Mouse (Mus musculus): ENCODE measurements around the gene Gm45713. TPM values are rescaled to one million over a fixed set of nuclear protein-coding genes. Genes with fewer than 3 reads are reported as not detected.
"Not testable (repeated sequence)": the region's sequence is repeated elsewhere in the genome, so short reads cannot be mapped to it uniquely, and the experiment has no call there.

Gene Gm45713
- total RNA-seq, 2 experiments from 2014 or later = 0.10 TPM; not detected in 1

DNA sequence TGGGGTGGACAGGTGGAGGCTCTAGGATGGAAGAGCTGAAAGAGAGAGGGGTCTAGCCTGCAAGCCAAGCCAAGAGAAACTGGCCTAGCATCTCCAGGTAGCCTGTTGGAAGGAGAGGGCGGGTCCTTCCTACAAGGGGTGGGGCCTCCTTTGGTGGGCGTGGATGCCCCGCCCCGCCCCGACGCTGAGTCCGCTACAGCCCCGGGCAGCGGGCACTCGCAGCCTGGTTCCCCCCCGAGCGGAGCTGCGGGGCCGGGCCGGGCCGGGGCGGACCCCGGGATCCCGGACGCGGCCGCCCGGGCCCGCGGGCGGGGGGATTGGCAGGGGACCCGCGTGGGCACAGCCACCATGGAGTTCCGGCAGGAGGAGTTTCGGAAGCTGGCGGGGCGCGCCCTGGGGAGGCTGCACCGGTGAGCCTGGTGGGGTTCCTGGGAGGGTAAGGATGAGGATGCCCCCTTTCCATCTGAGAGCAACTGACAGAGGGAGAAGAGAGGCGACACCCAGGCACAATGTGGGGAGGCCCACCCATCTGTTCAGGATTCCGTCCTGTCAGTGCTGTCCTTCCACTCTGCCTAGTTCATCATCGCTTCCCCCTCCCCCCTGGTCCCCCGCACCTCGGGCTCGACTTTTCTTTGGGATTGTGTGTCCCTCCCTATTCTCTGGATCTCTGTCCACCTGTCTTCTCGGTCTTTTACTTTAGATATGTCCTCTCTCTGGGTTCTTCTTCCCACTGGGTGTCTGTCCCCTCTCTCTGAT is 27.9 kb upstream of the Gm45713 start, which contains the start of gene Slc17a7:
TSS of gene Slc17a7 (plus strand) at position 215 of the 756 bp plus-strand sequence.
- ATAC-seq (replicated peaks; ENCODE audit: poor library complexity, severe bottlenecking) = peak; percentile 58

DNA sequence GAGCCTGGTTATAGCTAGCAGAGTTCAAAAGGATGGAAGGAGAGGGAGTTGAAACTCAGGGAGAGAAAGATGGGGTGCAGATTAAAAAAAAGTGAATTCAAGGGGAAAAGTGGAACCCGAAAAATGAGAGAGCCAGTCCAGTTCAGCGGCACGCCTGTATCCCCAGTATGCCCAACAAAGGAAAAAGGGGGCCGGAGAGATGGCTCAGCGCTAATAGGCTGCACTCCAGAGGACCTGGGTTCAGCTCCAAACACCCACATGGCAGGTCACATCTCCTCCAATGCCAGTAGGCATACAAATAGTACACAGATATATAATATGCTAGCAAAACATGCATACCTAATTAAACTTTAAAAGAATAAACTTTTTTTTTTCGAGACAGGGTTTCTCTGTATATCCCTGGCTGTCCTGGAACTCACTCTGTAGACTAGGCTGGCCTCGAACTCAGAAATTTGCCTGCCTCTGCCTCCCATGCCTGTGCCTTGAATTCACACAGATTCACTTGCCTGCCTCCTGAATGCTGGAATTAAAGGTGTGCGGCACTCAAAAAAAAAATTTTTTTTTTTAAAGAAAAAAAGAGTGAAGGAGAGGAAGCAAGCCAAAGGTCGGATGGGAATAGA is 27.1 kb upstream of the Gm45713 start:
- ATAC-seq (replicated peaks; ENCODE audit: poor library complexity, severe bottlenecking) = no peak

DNA sequence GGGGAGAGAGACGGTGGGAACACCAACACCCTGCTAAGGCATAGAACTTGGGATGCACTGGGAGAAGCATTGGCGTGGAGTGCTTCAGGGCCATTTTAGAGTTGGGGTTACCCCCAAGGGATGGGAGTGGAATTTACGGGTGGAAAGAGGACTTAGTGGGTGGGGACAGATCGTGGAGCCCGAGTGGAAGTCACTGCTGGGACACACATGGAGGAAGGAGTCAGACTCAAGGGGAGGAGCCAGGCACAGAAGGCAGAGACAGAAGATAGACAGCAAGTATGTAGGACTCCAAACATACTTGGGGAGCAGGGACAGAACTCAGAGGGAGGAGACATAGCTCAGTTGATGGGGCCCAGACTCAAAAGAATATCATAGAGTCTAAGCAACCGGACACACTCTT is 26.5 kb upstream of the Gm45713 start:
- ATAC-seq (replicated peaks; ENCODE audit: poor library complexity, severe bottlenecking) = 0 out of 2 replicates have a peak, but pooled peaks have one; percentile 3

DNA sequence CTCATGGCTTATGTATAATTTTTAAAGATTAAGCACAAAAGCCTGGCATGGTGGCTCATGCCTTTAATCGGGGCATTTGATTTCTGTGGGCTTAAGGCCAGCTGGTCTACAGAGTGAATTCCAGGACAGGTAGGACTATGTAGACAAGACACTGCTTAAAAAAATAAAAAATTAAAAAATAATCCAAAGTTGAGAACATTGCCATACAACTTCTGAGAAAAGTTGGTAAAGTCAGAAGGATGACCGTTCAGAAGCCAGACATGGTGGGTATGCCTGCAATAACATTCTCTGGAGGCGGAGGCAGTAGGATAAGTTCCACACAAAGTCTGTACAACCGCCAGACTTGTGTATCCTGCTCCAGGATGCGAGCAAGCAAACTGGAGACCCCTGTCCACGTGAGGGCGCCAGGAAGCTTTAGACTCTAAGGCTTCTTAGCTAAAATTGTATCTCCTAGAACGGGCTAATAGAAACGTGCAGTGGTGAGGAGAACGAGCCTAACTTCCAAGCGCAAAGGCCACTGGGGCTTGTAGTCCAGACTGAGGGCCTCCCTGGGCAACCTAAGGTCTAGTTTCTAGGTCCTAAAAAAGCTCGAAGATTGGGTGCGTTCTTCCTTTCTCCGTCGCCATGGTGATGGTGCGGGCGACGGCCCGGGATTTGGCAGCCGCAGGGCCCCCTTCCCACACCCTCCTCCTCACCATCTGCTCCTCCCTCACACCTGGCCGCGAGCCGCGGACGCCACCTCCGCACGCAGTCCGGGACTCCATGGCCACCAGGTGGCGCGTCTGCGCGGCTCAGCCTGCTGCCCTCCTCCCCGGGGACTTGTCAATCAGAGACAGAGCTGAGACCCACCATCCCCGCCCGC is 25.8 kb upstream of the Gm45713 start:
- ATAC-seq (replicated peaks; ENCODE audit: poor library complexity, severe bottlenecking) = peak; percentile 78

DNA sequence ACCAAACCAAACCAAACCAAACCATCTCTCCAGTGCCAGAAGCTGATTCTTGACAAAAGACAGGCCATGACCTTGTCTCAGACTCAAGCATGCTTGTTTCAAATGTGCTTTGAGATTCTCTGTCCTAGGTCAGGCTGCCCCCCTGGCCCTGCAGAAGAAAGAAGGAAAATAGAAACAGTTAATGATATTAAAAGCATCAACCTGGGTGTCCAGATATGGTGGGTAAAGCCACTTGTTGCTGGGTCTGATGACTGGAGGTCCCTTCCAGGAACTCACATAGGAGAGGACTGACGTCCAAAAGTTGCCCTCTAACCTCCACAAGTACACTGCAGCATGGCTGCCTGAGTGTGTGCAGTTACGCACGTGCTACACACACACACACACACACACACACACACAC is 24.8 kb upstream of the Gm45713 start:
- ATAC-seq (replicated peaks; ENCODE audit: poor library complexity, severe bottlenecking) = no peak

DNA sequence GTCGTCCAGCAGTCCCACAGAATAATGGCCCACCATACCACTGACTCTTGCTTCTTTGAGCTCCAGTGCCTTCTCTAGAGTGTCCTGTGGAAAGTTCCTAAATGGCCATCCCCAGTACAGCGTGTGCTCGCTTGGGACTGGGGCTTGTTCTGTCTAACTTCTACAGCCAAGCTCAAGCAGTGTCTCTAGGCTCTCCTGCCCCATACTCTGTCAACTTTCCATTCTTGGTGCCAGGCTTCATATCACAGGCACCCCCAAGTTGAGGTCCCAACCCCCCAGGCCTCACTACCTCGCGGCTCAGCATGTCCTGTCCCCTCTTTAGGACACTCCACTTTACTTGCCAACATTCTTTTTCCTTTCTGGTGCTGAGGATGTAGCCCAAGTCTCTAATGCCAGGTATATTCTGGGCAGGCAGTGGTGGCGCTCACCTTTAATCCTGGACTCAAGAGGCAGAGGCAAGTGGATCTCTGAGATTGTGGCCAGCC is 24.3 kb upstream of the Gm45713 start:
- no peak for ATAC-seq (replicated peaks; ENCODE audit: poor library complexity, severe bottlenecking)

DNA sequence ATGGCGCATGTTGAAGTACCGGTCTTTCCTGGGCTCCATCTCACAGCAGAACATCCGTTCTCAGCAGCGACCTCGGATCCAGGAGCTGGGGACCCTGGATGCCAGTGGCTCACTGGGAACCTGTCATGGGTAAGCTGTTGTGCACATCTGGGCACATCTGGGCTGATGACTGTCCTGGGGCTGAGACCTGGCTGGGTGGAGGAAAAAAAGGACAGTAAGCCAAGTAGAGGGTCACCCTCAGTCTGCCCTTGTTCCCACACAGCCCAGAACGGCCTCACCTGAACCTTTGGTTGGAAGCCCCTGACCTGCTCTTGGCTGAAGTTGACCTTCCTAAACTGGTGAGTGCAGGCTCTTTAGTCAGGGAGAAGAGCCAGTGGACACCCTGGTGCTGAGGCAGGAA is 23.0 kb upstream of the Gm45713 start:
- no peak for ATAC-seq (replicated peaks; ENCODE audit: poor library complexity, severe bottlenecking)

DNA sequence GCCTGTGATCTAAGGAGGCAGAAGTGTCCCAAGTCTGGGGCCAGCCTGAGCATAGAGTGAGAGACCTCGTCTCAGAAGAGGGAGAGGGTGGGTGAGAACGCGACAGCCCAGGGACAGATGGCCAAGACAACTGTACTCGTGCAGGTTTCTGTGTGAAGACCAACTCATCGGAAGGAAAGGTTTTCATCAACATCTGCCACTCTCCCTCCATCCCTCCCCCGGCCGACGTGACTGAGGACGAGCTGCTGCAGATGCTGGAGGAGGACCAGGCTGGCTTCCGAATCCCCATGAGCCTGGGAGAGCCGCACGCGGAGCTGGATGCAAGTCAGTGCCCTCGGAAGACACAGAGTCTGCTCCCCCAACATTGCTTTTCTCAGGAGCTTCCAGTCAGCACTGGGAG is 21.4 kb upstream of the Gm45713 start:
- no peak for ATAC-seq (replicated peaks; ENCODE audit: poor library complexity, severe bottlenecking)

DNA sequence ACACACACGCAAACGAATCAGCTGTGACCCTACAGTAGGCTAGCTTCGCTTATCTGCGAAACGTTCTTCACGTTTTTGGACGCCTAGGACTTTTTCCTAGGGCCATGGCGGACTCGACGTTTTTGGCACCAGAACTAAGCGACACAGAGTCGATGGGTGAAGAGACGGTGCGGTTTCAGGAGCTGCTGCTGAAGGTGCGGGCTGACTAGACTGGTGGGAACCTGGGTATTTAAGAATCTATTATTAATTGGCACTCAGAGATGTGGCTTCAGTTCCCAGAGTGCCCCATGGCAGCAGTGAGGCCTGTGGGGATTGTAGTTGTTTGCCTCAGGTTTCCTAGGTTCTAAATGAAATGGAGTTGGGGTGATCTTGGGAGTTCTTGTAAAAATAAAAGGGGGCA is 20.2 kb upstream of the Gm45713 start:
- no peak for ATAC-seq (replicated peaks; ENCODE audit: poor library complexity, severe bottlenecking)

DNA sequence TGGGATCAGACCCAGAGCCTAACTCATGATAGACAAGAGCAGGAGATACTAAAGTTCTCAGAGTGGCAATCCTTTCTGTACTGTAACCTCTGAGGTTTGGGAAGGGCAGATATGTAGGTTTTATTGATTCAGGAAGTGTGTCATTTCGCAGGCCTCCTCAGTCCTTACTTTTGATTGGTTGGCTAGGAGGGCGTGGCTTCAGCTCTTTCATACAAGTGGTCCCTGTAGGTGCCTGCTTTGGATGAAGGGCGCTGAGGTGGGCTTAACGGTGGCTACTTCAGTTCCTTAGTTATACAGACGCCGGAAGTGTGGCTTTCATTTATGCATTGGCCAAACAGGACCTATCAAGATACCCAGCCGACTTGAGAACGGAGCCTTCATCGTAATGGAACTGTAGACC is 19.6 kb upstream of the Gm45713 start:
- no peak for ATAC-seq (replicated peaks; ENCODE audit: poor library complexity, severe bottlenecking)

DNA sequence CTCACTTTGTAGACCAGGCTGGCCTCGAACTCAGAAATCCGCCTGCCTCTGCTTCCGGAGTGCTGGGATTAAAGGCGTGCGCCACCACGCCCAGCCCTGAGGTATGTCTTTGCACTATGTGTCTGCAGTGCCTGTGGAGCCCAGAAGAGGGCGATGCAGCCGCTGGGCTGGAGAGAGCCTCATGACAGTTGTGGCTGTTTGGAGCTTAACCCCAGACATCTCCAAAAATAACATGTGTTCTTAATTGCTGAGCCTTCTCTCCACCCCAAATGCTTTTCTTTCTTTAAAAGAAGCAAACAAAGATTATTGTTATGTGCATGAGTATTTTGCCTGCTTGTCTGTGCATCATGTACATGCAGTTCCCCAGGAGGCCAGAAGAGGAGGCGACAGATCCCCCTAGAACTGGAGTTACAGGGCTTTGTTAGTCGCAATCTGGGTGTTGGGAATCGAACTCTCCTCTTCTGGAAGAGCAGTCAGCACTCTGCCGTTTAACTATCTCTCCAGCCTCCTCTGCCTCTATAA is 19.0 kb upstream of the Gm45713 start:
- 0 out of 2 replicates have a peak, but pooled peaks have one; percentile 31 for ATAC-seq (replicated peaks; ENCODE audit: poor library complexity, severe bottlenecking)

DNA sequence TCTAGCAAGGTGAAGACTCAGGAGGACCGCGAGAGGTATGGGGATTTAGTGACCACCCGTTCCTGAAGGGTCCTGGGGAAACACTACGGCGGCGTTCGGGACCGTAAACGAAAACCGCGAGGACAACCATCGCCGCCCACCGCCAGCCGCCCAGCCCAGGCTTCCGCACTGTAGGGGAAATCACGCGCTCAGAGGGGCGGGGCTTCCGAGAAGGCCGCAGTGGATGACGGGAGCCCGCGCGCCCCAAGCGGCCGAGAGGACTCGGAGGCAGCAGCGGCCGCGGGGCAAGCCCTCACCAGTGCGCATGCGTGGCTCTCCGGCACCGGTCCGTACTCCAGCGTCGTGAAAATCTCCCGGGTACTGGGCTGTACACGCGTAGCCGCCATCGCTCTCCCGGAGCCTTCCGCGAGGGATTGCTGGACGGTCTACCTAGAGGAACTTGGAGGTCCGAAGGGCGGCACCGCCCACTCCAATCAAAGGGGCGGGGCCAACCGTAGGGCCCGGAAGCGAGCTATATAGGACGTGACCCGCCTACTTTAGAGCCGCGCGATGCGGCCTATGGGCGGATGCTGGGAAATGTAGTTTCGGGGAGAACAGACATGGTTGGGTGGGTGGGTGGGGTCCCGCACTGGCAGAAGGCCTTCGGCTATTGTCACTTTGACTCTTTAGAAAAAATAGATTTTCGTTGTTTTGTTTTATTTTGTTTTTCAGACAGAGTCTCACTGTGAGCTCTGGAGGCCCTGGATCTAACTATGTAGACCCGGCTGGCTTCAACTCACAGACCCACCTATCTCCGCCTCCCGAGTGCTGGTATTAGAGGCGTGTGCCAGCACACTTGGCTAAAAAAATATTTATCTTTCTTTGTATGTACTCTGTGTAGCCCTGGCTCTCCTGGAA is 18.3 kb upstream of the Gm45713 start, which contains the start of the genes Pih1d1 and Aldh16a1:
TSS of gene Pih1d1 (plus strand) at position 208 of the 897 bp plus-strand sequence.
TSS of gene Aldh16a1 (minus strand) at position 489 of the 897 bp plus-strand sequence.
- peak; percentile 90 for ATAC-seq (replicated peaks; ENCODE audit: poor library complexity, severe bottlenecking)

DNA sequence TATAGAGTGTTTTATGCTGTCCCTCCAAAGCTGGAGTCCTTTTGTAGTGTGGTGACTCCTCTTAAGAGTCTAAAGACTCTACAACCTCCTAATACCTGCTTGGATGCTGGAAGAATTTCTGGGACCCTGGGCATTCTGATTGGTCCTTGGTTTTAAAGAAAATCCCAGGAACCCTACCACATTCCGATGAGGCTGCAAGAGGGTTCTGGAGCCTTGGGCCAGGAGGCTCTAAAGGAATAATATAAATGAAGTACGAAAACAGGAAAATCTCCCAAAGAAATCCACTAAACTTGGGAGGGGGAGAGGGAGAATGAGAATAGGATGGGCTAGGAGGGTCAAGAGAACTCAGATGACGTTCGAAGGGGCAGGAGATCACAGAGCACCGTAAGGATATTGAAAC is 17.6 kb upstream of the Gm45713 start:
- no peak for ATAC-seq (replicated peaks; ENCODE audit: poor library complexity, severe bottlenecking)

DNA sequence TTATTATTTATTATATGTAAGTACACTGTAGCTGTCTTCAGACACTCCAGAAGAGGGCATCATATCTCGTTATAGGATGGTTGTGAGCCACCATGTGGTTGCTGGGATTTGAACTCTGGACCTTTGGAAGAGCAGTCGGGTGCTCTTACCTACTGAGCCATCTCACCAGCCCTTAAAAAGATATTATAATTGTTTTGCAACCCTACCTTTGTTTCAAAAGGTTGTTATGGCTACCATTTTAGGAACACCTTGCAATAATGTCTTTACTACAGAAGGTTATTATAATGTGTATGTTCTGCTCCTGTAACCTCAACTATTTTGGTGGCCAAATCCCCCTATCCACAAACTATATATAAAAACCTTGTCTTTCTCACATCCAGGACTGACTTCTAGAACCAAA is 17.0 kb upstream of the Gm45713 start:
- ATAC-seq (replicated peaks; ENCODE audit: poor library complexity, severe bottlenecking) = not testable (repeated sequence)

DNA sequence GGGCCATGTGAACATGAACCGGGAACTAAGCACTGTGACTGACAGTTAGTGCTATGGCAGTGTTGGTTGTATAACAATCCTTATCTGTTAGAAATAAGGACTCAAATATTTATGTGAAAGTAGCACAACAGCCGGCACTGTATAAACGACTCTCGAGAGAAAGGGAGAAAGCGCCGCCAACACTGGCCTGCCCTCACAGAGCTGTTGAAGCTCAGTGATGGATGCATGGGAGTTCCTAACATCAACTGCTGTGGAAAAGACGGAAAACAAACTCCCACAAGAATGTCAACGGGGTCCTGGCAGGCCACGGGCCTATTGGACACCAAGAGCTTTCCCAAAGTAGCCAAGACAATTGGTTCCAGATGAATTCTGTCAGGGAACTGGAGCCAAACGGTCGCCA is 15.3 kb upstream of the Gm45713 start:
- no peak for ATAC-seq (replicated peaks; ENCODE audit: poor library complexity, severe bottlenecking)

DNA sequence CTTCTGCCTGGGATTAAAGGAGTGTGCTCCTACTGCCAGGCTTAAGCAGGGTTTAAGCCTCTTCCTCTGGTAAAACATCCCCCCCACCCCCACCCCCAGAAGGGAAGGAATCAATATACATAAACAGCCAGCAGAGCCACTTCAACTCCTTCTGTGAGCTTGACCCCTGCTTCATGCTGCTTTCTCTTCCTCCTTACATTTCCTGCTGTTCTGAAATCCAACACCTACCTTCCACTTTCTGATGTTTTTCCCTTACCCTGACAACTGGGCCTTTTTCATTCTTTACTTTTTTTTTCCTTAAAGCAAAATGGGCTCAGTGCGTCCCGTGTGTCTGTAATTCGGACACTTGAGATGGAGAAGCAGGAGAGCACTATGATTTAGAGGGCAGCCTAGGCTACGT is 14.3 kb upstream of the Gm45713 start:
- 0 out of 2 replicates have a peak, but pooled peaks have one; percentile 17 for ATAC-seq (replicated peaks; ENCODE audit: poor library complexity, severe bottlenecking)

DNA sequence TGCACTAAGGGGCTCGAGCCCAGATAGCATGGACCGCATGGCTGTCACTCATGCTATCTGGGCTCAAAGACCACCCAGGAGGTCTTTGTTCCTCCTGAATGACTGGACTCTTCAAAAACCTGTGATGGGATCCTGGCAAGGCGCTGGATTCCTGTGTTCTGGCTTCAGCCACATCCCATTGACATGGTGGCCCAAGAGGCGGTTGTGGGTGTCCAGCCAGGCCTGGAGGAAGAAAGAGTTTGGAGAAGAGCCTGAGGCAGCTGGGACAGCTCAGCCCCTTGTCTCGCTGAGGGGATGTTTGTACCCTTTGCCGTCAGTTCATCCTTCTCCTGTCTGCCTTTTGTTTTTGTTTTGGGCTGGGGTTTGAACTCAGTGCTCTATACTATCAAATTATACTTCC is 13.5 kb upstream of the Gm45713 start:
- no peak for ATAC-seq (replicated peaks; ENCODE audit: poor library complexity, severe bottlenecking)

DNA sequence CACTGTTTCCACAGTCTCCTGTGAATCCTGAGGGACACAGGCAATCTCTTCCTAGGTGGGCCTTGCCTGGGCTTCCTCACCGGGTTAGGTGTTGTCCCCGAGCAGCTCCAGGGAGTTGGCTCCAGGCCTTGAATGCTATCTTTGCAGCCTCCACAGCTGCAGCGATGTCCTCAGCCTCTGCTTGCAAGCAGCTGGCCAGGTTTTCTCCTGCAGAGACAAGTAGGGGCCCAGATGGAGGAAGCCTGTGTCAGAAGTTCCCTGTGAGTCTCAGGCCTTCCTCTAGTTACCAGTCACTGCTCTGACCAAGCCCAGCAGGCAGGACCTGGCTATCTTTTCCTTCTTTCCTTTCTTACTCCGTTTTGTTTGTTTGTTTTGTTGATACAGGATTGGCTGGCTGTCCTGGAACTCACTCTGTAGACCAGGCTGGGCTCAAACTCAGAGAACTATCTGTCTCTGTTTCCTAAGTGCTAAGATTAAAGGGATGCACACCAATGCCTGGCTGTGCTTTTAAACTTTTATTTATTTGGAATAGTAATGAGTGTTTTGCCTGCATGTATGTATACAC is 12.6 kb upstream of the Gm45713 start:
- no peak for ATAC-seq (replicated peaks; ENCODE audit: poor library complexity, severe bottlenecking)

DNA sequence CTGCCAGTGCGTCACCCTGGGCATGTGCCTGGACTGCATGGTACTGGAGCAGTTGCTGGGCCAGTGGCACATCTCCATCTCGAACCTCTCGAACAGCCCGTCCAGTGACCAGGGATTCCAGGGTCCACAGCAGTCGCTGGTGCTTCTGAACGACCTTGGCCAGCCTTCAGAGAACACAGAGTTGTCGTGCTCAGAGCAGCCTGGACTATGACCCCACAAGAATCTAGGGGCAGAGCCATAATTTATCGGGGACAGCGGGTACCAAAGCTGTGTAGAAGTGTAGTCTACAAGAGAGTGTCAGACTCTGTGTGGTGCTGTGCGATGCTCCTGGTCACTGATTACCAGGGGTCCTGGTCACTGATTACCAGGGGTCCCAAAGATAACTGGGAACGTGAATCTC is 11.9 kb upstream of the Gm45713 start:
- ATAC-seq (replicated peaks; ENCODE audit: poor library complexity, severe bottlenecking) = no peak
